Mouse (Mus musculus) cerebellum, adult 11-12 months (tissue): ENCODE data around the gene Apod.
"Not testable (repeated sequence)": the region's sequence is repeated elsewhere in the genome, so short reads cannot be mapped to it uniquely, and the experiment has no call there.

ENCODE experiments used
- DNase-seq: peaks from one replicate; pipeline ENCODE4 v3.0.0; 2022

Gene Apod

GRCm38 (mm10) chr16:31314497-31315233 is at the start of gene Apod:
Gene Apod, minus strand, starts transcription at chr16:31314808.
- peak; percentile 13 for DNase-seq

DNA sequence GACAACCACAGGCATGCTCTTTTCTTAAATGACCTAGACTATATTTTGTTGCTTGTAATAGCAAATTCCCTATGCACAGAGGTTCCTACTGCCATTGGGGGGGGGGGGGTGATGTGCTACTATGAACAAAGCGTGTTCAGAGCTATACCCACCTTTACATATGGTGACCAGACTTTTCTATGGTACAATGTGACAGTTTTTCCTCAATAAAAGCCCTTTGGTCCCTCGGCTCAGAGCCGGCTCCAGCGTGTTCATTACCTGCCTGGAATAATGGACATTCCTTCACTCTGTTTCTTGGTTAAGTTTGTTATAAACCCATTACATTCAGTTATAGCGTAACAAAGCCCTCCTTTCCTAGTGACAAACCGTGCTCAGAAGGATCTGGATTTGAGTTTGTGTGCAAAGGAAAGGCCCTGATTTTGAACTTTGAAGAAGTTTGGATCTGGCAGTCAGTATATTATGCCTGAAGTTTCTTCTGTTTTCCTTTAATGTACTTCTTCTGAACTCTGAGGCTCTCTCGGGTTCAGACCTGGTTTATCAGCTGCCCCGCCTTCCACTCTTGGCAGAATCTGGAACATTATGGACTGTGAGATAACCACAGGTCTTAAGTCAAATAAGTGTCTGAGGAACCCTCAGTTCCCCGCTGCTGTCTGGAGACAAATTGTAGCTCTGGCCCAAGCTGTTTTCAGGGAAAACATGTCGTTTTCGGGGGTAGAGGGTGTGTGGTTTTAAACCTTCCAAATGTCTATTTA is 49.3 kb upstream of the Apod start:
- DNase-seq, result no peak

GRCm38 (mm10) chr16:31359542-31359941 is 44.9 kb upstream of the Apod start:
- no peak for DNase-seq

- no peak for DNase-seq
Measured at GRCm38 (mm10) chr16:31358991-31359390, 44.4 kb upstream of the Apod start.

DNA sequence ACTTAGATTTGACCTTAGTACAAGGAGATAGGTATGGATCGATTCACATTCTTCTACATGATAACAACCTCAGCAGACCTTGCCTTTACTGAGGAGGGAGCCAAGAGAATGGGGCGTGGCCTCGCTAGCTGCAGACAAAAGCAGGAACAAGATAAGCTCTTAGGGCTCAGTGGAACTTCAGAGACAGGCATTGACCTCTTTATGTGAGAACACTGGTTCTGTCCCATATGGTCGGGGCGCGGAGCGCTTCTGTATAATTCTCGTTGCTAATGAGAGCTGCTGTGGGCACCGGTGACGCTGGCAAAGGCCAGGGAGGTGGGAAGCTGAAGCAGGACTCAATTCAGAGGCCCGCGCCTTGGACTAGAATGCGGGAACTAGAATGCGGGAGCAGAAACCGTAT is 44.0 kb upstream of the Apod start:
- no peak for DNase-seq

GRCm38 (mm10) chr16:31355882-31356281 is 41.3 kb upstream of the Apod start:
- no peak for DNase-seq

DNA sequence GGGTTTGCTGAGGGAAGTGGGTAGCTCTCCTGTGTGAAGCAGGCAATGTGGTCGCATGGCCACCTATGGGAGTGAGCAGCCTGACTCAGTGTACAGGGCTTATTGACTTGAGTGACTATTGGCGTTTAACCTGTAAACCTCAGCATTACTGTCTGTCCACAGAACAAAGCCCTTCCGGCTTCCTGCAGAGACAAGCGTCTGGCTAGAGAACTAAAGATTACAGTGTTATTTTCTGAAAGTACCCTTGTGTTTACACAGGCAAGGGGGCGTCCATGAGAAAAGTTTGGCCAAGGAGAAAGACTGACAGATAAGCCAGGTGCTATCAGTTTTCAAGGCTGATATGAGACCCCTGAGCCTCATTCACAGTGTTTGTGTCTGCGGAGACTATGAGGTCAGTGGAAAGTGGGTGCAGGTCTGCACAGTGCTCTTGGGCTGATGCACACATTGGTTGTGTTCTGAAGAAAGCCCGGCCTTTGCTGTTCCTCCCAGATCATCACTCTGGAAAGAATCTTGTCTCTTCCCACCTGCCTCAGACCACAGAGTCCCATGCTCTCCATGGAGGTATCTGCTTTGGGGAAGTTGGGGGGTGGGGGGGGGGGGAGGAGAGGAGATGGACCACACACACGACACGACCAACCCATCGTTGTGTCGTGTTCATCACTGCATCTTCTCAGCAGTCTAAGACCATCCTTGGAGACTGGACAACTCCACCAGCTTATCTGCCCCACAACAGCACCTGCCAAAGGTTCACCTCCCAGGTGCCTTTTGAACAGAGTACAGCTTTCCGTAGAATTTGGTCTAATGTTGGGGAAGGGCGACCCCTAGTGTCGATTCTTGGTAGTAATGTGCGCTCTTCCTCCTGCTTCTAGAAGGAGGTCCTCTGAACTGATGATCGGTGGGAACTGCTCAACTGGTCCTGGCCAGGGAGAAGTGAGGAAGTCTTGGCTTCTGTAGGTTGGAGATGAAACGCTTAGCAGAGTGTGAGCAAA is 40.0 kb upstream of the Apod start:
- peak; percentile 46 for DNase-seq

- no peak for DNase-seq
Measured at GRCm38 (mm10) chr16:31352996-31353395, 38.4 kb upstream of the Apod start.

- DNase-seq, result peak; percentile 17
Measured at GRCm38 (mm10) chr16:31347581-31347980, 33.0 kb upstream of the Apod start.

GRCm38 (mm10) chr16:31342966-31343365 is 28.4 kb upstream of the Apod start:
- DNase-seq, result no peak

GRCm38 (mm10) chr16:31342556-31342955 is 27.9 kb upstream of the Apod start:
- no peak for DNase-seq

- DNase-seq, result no peak
Measured at GRCm38 (mm10) chr16:31339332-31339731, 24.7 kb upstream of the Apod start.

DNA sequence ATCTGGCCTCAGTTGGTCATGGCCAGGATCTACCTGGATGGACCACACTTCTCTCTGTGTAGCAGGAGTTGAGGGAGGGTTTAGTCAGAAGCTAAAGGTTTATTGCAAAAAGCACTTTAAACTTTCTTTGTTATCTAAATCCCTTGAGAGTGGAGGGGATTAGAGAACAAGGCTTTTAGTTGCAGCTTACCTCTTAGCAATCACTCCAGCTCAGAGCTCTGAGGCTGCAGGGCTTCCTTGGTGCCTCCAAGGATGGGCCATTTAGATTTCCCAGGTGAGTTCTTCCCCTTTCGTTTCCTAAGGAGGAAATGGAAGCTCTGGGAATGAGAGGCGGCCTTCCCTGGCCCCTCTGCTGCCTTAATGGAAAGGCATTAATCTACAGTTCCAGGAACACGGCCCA is 23.3 kb upstream of the Apod start:
- DNase-seq, result no peak

DNA sequence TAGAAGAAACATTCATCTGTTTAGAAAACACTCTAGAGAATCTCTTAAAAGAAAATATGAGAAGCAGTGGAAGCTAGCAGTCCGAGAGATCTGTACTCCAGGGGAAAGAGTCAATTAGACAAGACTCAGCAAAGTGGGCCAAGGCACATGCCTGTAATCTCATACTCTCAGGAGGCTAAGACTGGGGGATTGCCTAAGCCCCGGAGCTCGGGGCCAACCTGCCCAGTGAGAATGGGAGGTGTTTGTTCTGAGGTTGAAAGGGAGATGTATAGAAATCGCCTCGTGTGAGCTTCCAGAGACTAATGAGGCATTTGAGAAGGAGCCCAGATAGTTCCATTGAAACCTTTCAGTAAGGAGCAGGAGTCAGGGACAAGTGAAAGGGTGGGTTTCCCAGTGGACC is 20.2 kb upstream of the Apod start:
- DNase-seq, result no peak

DNA sequence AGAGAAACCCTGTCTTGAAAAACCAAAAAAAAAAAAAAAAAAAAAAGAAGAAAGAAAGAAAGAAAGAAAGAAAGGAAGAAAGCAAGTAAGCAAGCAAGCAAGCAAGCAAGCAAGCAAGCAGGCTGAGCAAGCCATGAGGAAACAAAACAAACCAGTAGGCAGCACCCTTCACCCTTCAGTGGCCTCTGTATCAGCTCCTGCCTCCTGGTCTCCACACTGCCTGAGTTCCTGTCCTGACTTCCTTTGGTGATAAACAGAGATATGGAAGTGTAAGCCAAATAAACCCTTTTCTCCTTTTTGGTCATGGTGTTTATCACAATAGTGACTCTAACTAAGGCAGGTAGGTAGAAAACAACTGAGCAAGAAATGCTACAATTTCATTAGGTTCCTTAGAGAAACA is 18.0 kb upstream of the Apod start:
- no peak for DNase-seq

DNA sequence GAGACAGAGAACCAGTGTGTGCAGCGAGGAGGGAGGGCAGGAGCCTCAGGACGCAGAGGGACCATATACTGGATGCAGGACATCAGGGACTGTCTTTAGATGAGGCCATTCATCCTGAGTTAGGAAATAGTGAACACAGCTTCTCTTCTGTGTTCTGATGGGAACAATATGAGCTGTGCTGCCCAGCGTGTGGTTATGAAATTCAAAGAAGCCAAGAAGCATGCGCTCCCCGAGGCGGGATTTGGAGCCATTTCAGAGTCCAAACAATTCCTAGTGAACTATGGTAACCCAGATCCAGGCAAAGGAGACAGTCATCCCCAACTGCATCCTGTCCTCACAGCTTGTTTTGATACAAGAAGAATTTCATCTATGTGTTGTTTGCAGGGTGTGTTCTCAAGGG is 16.4 kb upstream of the Apod start:
- DNase-seq, result not testable (repeated sequence)

DNA sequence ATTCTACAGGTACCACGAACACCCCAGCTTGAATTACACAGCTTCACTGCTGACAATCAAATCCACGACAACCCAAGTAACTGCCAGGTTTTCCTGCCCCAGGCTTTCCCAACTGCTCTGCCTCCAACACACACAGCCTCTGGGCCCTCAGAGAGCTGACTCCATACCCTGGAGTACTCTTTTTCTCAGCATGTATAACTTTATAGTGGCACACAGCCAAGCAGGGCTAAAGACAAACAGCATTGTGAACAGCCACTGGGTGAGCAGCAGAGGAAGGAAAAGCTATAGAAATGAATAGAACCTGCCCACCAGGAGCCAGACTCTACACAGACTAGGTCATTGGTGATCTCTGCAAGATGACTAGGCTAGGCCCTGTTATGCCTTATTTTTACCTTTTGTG is 15.1 kb upstream of the Apod start:
- no peak for DNase-seq

DNA sequence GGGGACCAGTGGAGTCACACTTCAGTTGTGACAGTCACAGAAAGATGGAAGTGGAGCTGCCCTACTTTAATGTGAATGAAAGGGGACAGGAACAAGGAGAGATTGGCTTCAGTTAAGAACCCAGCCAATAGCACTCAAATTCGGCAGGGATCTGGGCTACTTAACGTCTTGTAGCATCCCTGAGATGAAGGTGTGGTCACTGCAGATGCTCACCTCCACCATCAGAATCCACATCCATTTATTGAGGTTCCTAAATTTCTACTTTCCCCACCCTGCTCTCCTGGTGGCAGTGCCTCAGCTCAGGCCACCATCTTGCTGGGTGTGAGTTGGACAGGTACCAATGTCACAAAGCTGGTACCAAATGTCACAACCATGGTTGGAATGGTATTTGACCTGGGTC is 13.3 kb upstream of the Apod start:
- no peak for DNase-seq

- DNase-seq, result no peak
Measured at GRCm38 (mm10) chr16:31327430-31327829, 12.8 kb upstream of the Apod start.

DNA sequence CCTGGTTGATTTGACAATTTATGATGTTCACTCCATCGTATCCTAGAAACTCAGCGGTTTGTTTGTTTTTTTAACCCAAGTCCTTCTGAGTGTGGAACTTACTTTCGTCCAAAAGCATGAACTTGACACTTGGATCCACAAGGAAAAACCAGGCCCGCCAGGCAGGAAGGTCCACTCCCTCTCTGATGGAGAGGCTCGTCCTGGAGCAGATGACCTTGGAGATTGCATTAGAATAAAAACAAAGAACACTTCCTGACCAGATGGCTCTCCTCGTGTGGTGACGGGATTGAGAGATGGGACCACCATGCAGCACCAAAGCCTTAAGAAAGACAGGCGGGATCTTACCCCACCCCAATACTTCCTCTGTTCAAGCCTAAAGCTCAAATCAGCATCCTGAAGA is 12.1 kb upstream of the Apod start:
- DNase-seq, result no peak

DNA sequence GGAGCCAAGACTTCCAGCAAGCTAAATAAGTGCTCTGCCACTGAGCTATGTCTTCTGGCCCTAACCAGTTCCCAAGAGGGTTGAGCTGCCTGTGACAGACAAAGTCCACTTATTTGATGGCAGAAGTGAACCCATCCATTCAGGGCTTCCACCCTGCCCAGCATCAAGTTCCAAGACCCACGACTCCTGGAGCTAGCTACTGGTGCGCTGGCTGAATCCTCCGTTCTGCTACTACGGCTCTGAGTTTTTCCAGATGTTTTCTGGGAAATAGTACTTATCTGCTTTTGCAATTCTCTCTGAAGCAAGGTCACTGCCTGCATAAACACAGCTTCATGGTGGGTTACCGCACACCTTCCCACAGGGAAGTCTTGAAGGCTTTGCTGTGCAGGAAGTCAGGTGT is 11.4 kb upstream of the Apod start:
- DNase-seq, result no peak

- no peak for DNase-seq
Measured at GRCm38 (mm10) chr16:31325120-31325519, 10.5 kb upstream of the Apod start.

GRCm38 (mm10) chr16:31321501-31321900 is 6.9 kb upstream of the Apod start:
- no peak for DNase-seq
